Mouse (Mus musculus) G1E (cell line): ENCODE data around the gene Ackr1.

Source experiments
- CTCF ChIP-seq: IDR thresholded peaks from 2 replicates; pipeline ENCODE4 v1.5.1; 2012; ENCODE audit warnings: low read depth, low read length, inconsistent platforms, mixed read lengths
- POLR2AphosphoS5 ChIP-seq: IDR thresholded peaks from 2 replicates; pipeline ENCODE4 v1.6.1; 2012; ENCODE audit warnings: low read depth, low read length, inconsistent platforms; ENCODE audit not compliant: insufficient replicate concordance

GRCm38 (mm10) chr1:173350372-173350957 is 16.9 kb upstream of the Ackr1 start, which contains the start of gene Aim2:
- no peak for TF ChIP-seq POLR2AphosphoS5
- no peak for TF ChIP-seq CTCF
